11 mouse cellular contexts compared by ENCODE assay signal in genomic region chr1:59321880-59322836, GRCm38 (mm10).
DNase-seq lines count a peak whose midpoint lies in the region; ATAC-seq lines count a peak whose summit lies in the region.
"Had no signal": no experiment of that assay in that cellular context is flagged by ENCODE, and none has a peak within 500 bp of the region (broad histone marks: within the 10 kb centered on the region; RNA-seq: fewer than 3 reads in every experiment).

No protein-coding gene starts in this region.

- H3K9ac ChIP-seq in hindbrain, embryonic 11.5 days (ENCODE audit: low read depth, low read length) = no peak overlapping the region

- no peak overlapping the region for H3K27ac ChIP-seq in hindbrain, embryonic 11.5 days (ENCODE audit: low read depth, low read length)

- peak; percentile 35 for DNase-seq in ovary, adult 18-20 months (ENCODE audit: low spot score)
- DNase-seq in ovary, postnatal 10 days (ENCODE audit: low spot score) = no peak
- DNase-seq in hindbrain, embryonic 11.5 days (ENCODE audit: low spot score) = peak; percentile 24
- DNase-seq in kidney, postnatal 4 days = peak; percentile 62 to 75
- peak; percentile 2 for DNase-seq in splenic B cell, adult 2 months (ENCODE audit: low read depth, low spot score)
- DNase-seq in frontal cortex, postnatal 14 days (ENCODE audit: low spot score in 2 of 2) = no peak
- no peak for DNase-seq in left cerebral cortex, adult 8-10 months (ENCODE audit: low spot score in 2 of 2)
- DNase-seq: cerebellum, postnatal 14 days; lung, adult 18-20 months; right cerebral cortex, adult 18-20 months had no signal

- no peak for ATAC-seq in hindbrain, embryonic 11.5 days (ENCODE audit: low FRiP score)
- ATAC-seq in megakaryocyte progenitor cell, adult 5-6 weeks (replicated peaks; ENCODE audit: poor library complexity) = no peak

- WGBS in hindbrain, embryonic 11.5 days = 49% methylated on average over 9 of the region's 9 CpGs

- peaks cover 3% of the 10 kb centered on the region; the same call in 1 of the 2 replicates for H3K4me1 ChIP-seq in hindbrain, embryonic 11.5 days (replicated peaks; ENCODE audit: control insufficient read depth, insufficient read depth, low read length)

- H3K9me3 ChIP-seq in hindbrain, embryonic 11.5 days (ENCODE audit: control insufficient read depth, low read length) = no peaks in the 10 kb centered on the region

- no peaks in the 10 kb centered on the region for H3K36me3 ChIP-seq in hindbrain, embryonic 11.5 days (ENCODE audit: control insufficient read depth, insufficient read depth, low read length)
- no peaks in the 10 kb centered on the region for H3K36me3 ChIP-seq in splenic B cell, adult 2 months (ENCODE audit: control insufficient read depth, insufficient read depth, low read length, poor library complexity, severe bottlenecking)

- H3K27me3 ChIP-seq in hindbrain, embryonic 11.5 days (ENCODE audit: control insufficient read depth, insufficient read depth, low read length) = no peaks in the 10 kb centered on the region
- H3K27me3 ChIP-seq in splenic B cell, adult 2 months (ENCODE audit: control insufficient read depth, insufficient read depth, low read length, poor library complexity, severe bottlenecking) = no peaks in the 10 kb centered on the region

- H3K4me3 ChIP-seq in hindbrain, embryonic 11.5 days (ENCODE audit: low read depth, low read length) = no peak overlapping the region

- H3K4me2 ChIP-seq in hindbrain, embryonic 11.5 days (replicated peaks; ENCODE audit: low read depth, low read length) = no peak overlapping the region

Comparison
In these comparisons a context has a peak if more than half of its experiments do, and no peak if none do; other contexts are left out.
1. DNase-seq: peak in ovary, adult 18-20 months (single experiment), hindbrain, embryonic 11.5 days (single experiment), kidney, postnatal 4 days (2 of 2) and splenic B cell, adult 2 months (single experiment); none in ovary, postnatal 10 days (single experiment), frontal cortex, postnatal 14 days (0 of 2) and left cerebral cortex, adult 8-10 months (0 of 2).